Mouse (Mus musculus): Measurements from ENCODE around the gene Atp2b2.

- TF ChIP-seq POLR2A (IDR thresholded peaks at IDR 0.05; ENCODE audit: low read depth, low read length) (no peak), CTCF (IDR thresholded peaks at IDR 0.05; ENCODE audit: borderline replicate concordance, insufficient read depth, low read length) (no peak)
Measured at GRCm38 (mm10) chr6:113947515-113947914, 94.9 kb downstream of the Atp2b2 start.

Measured in embryonic fibroblast, embryonic 13.5 days (primary cell).